Mouse (Mus musculus) cerebellum, postnatal 10 days (tissue): ENCODE results near the gene Klf9.

Experiments
- DNase-seq, 2 experiments: peaks; one replicate each; pipeline ENCODE4 v3.0.0; 2021; ENCODE audit warnings: mixed read lengths in 2 of 2

Gene Klf9

DNA sequence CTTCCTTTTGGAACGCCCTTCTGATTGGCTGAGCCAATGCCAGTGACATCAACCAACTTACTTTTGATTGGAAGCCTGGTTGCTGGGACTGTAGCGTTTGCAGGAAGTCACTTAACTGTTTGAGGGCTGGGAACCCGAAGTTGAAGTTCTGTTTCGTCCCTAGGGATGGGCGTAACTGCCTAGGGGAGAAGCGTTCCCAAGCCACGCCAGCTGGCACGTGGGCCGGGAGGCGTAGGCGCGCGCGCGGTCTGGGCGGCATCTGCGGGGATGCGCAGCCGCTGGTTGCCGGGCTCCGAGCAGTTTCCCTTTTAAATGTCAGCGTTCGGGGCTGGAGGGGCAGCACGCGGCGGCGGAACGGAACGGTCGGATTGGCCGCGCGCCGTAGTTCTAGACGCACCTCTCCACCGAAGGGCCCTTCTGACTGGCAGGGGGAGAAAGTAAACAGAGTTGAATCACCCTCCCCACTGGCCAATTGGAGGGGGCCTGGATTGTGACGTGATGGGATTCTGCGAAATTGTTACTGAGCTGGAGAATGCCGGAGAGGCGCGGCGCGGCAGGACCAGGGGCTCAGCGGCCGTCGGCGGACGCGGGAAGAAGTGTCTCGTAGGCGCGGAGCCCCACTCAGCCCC lies at the start of gene Klf9:
Klf9 (plus strand) TSS at position 538 of the 629 bp plus-strand sequence.
- peak; percentile 97 for DNase-seq

DNA sequence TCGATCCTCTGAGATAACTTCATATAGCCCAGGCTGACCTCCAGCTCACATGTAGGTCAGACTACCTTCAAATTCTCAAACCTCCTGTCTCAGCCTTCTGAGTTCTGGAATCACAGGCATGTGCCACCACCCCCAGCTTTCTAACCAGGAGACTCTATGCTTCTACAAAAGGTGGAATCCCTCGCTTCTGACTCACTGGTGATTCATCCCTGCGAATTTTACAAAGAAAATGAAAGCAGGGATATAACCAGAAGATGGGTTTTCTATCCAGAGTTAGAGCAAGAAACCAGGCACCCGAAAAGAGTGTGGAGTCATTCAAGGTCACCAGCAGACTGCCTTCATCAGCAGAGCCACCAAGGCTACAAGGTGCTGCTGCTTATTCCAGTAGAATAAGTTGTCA lies 49.4 kb upstream of the Klf9 start:
- no peak for DNase-seq

DNA sequence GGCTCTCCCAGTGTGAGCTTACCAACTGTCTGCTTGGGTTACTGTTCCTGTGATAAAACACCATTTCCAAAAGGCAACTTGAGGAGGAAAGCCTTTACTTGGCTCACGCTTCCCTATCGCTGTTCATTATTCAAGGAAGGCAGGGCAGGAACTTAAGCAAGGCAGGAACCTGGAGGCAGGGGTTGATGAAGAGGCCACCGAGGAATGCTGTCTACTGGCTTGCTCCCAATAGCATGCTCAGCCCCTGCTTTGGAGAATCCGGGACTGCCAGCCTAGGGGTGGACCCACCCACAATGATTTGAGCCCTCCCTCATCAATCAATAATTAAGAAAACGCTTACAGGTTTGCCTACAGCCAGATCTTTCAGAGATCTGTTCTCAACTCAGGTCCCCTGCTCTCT lies 47.5 kb upstream of the Klf9 start:
- no peak for DNase-seq

DNA sequence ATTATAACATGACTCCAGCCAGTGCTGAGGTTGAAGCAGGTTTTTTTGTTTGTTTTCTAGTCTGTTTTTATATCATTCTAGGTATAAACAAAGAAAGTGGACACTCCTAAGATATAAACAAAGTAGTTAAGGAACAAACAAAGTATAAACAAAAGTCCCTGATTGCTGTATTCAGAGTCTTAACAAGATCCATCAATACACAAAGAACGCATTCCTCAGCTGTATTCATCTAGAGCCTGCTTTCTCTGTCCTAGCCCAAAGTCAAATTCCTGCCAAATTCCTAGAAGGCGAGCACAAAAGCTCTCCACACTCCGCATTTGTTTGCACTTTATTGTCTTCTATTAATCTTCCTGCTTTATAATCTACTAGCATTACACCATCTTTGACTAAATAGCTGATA lies 46.1 kb upstream of the Klf9 start:
- DNase-seq = no peak

DNA sequence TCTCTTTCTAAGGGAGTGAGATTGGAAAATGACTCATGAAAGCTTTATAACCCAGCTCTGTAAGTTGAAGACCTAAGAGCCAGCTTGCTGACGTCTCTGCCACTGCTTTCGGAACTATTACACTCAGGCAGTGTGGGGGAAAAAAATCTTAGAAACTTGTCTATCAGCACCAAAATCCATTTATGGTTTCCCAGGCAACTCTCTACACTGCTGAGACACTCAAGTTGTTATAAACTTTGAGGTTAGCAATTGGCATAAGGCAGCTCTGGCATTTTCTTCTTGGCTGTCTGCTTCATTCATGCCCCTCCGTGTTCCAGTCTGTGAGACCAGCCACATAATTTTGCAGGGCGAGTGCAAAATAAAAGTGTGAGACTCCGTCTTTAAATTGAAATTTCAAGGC lies 34.2 kb upstream of the Klf9 start:
- DNase-seq = no peak

DNA sequence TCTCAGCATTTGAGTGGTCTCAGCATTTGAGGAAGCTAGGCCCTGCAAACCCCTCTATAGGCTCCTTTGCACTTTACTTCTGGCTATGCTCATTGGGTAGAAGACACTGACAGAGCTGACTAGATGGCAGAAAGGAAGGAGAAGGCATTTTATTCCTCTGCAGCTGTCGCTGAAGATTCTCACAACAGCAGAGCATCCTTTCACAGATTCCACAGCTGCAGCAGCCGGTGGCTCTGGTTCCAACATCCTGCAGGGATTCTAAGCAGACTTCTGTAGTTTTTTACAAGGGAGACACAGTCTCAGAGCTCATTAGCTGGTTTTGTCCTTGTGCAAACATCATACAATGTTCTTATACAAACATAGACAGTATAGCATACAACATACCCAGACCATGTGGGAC lies 33.7 kb upstream of the Klf9 start:
- DNase-seq = no peak

DNA sequence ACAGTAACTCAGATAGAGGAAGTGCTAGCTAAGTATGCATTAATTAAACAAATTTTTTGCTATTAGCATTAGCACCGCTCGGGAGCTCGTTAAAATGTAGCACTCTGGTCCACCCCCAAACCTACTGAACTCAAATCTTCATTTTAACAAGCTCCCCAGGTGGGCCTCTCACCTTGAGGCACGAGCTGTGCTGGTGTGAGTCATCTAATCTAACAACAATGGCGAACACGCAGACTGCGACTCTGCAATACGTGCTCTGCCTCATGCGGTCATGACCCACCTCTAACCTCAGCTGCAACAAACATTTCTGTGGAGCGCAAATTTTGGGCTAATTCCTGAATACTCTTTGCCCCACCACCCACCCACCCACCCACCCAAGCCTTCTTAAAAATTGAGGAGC lies 19.2 kb upstream of the Klf9 start:
- no peak for DNase-seq

DNA sequence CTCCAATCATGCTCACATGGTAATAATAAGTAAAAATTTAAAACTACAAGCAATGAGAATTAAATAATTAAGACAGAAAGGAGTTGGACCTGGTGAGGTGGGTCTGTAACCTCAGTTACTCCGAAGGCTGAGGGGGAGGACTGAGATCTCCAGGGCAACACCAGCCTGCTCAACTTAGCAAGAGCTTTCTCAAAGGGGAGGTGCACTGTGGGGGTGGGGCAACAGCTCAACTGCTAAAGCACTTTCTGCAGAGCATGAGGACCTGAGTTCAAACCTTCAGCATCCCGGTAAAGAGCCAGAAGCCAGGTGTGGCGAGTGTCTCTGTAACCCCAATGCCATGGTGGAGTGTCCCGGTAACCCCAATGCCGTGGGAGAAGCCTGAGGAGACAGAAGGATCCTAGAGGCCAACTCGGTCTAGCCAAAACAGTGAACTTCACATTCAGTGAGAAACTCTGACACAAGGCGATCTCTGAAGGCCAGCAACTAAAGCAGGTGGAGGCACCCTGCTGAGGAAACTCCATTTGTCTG lies 16.9 kb upstream of the Klf9 start:
- DNase-seq = no peak

DNA sequence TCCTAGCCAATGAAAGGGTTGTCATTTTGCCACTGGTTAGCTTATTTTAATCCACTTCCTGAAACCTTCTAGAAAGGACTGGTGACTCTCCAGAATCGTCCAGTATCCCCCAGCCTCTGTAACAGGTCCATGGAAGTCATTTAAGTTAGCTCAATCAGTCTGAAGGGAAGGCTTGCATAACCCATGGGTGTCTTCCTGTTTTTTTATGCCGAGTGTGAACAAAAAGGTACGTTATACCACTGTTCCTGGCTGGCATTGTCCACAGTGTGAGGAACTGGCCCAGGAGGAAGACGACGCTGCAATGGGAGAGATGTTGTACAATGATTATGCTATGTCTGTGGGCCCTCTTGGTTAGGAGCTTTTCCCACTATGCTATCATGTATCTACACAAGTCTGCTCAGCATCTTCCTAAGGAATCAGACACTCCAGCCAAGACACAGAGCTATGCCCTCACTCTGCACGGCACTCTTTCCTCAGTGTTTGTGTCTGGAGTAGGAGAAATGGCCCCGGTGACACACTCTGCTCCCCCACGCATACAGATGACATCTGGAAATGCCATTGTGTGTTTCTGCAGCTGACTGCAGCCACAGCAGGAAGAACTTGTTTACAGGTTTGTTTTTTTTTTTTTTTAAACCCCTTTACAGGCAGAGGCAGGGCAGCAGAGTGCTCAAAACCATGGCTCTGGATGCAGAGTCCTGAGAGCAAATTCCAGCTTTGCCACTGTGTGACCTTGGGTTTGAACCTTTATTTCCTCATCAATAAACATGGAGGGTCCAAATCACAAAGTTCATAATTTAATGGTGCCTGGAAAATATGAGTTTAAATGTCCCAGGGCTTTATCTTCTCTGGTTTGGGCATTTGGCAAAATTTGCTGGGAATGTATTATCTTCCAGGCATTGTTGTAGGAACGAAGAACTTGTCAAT lies 15.5 kb upstream of the Klf9 start:
- no peak for DNase-seq

DNA sequence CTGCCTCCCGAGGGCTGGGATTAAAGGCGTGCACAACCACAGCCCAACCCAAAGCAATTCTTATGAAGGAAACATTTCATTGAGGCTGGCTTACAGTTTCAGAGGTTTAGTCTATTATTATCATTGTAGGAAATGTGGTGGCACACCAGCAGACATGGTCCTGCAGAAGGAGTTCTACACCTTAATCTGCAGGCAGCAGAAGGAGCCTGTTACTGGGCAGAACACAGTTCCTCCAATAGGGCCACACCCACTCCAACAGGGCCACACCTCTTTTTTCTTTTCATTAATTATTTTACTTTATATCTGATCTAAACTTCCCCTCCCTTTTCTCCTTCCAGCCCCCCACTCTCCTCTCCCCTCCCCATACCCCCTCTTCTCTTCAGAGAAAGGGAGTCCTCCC lies 11.1 kb upstream of the Klf9 start:
- DNase-seq = no peak

DNA sequence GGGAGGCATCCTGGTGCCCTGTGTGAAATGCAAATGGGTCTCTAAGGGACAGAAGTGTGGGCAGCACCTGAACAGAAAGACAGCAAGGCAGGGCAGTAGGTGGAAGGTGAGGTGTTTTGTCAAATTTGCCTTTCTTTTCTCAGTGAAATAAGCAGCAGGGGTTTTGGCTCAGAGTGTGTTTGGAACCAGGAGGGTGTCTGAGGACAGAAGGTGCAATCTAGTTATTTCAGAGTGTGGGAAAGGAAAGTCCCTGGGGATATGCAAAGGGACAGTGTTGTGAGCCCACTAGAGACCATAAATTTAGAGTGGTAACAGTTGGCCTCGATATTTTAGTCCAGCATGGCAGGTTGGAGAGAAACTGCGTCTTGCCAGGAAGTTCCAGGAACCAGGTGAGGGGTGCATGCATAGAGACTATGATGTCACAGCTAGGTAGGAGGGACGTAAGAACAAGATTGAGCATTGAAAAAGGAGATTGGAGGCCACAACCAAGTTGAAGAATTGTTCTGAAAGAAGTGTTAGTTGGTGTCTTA lies 8.9 kb upstream of the Klf9 start:
- peak in 1 of 2 experiments; percentile 33 for DNase-seq

DNA sequence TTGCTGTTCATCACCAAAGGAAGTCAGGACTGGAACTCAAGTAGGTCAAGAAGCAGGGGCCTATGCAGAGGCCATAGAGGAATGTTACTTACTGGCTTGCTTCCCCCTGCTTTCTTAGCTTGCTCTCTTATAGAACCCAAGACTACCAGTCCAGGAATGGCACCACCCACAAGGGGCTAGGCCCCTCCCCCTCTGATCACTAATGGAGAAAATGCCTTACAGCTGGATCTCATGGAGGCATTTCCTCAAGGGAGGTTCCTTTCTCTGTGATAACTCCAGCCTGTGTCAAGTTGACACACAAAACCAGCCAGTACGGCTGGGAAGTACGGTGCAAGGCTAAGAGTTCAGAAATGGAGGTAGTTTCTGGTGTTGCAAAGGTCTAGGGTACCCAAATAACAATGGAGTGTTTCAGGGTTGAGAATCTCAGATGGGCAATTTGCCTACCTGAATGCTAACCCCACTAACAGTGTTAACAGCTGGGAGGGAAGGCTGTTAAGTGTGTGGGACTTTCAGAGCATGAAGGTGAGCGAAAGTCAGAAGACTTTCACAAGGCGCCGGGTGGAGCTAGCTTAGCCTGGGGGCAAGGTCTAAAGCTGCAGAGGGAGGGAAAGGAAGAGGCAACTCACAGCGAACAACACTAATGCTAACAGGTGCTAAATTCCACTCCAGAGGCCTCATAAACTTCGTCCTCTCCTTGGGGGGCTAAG lies 8.2 kb upstream of the Klf9 start:
- peak in 1 of 2 experiments; percentile 28 for DNase-seq

DNA sequence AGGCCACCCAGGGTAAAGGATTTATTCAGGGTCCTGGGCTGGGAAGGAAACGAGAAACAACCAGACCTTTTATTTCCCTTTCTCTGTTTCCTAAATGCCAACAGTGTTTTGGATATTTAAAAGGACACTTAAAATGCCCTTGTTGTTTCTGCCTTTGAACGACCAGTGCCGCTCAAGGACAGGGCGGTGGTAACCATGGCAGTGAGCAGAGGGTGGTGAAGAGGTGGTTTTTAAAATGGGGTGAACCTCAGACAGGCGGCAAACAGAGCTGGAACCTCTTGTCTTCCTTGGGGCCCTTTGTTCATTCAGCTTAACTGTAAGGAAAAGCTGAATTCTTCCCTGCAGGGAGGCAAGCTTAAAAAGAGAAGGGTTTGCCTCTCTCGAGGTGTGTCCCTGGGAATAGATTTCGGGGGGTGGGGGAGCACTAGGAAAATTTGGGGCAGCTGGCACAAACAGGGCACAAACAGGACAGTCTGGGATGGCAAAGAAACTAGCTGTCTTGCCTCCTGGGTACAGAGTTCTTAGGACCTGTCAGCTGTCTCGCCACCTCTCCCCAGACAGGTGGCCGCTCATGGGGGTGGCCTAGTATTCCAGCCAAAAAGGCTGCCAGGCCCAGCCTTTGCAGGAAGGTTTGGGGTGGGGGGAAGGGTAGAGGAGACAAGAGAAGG lies 7.5 kb upstream of the Klf9 start:
- DNase-seq = peak in 1 of 2 experiments; percentile 96

DNA sequence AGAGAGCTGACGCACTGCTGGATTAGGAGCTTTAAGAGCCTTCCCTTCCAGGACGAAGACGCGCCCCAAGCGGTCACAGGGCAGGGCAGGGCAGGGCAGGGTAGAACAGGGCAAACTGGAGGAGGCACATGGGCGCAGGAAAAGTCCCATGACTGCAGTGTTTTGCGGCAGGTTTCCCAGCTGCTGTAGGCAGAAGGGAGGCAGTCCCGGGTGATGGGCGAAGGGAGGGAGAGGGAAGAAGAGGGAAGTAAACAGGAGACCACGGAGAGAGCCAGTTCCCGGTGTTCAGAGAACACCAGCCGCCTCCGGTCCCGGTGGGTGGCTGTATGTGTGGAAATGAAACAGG lies 7.0 kb upstream of the Klf9 start:
- peak in 1 of 2 experiments; percentile 94 for DNase-seq

DNA sequence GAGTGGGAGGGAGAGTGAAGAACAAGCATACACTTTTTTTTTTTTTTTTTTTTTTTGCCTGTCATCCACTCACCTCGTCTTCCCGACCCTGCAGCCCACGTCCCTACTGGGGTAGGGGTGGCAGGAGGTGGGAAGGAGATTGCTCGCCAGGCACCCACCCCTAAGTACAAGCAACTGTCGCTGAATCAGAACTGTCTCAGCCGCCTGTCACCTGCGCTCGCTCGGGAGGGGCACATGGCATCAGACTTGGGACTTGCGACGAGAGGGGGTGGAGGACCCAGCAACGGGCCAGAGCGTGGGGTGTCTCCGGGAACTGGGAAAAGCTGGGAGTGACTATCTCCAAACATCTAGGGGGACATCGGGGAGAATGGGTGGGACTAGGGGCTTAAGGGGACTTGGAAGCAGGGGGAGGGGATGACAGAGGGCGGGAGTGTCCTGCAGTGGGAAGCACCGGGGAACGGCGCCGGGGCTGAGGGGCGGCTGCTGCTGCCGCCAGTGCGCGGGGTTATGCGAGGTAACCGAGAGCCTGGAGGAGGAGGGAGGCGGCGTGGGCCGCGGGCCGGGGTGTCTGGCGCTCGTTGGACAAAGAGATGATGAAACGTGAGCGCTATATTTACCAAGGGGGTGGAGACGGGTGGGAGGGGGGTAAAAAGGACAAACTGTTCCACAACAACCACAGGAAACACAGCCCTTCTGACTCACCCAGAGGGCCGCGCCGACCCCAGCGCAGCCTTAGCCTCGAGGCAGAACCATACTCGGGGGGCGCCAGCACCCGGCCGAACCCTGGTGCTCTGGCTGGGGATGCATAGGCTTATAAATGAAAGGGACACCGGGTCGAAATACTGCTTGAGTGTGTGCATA lies 6.4 kb upstream of the Klf9 start:
- peak; percentile 94 to 97 for DNase-seq

DNA sequence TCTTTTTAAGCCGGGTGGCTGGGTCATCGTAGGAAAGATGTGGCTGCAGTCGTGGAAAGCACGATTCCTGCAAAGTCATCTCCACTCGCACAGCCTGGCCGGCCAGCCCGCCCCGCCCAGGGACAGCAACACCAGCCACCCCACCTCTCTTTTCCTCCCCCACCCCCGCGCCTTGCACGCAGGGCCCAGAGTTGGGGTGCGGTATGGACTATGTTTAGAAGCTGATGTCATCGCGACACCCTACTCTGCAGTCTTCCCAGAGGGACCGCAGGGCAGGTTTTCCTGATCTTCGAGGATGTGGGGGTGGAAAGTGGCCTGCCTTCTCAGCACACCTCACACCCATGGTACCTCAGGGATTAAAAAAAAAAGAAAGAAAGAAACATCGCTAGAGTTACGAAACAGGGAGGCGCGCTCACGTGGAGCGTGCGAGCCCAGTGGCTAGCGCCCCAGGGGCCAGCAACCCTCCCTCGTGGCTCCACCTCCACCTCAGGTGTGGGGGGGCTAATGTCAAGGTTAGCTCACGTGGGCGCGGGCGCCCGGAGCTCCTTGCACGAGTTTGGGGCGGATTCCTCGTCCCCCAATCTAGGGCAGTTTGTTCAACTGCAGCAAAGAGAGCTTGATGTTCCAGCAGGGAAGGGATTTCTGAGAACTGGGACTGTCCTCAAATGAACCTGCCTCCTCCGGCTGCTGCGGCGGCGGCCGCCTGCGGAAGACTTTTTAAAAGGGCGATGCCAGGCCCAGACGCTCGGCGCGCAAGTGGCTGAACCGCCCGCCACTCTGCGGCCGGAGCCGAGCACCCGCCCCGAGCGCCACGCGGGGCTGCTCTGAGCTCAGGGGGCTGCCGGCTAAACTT lies 5.5 kb upstream of the Klf9 start:
- DNase-seq = peak; percentile 93 to 94

DNA sequence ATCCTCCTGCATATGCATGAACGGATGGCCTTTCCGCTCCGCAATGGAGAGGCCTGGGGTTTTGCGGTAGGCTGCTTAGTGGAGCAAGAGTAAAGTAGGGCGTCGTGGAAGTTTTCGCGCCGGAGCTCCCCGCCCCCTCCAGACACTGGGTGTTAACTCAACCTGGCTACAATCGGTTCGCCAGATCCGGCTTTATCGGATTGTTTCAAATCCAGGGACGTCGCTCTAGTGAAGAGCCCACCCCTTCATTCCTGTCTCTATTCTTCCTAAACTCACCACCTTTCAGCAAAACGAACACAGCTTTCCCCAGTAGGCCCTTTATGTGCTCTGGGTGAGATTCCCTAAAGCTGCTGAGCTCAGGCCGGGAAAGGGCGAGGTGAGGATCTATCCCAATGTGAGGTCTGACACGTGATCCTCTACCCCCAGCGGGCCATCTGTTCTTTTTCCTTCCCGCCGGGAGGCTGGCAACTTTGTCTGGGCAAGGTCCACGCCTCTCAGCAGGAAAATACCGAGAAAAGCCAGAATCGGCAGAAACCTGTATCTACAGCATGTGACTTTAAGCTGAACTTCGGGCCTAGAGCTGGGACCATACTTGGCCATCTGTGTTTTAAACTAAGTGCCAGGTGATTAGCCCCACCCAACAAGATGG lies 4.7 kb upstream of the Klf9 start:
- DNase-seq = peak; percentile 98

DNA sequence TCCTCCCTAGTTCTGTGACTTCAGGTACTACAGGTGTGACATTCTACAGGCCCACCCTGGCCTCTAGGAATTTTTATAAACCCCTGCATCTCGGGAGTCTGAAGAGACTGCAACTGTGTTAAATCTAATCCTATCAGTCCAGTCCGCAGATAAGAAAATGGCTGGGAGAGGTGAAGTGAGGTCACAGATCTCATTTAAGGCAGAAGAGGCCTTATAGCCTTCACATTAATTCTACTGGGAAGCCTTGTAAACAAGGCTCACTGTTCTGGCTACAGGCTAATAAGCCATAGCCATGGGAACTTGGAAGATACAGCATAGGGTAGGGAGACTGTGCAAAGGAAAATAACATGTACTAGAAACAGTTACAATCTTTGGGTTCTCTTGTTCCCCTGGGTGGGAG lies 3.7 kb upstream of the Klf9 start:
- peak in 1 of 2 experiments; percentile 37 for DNase-seq

DNA sequence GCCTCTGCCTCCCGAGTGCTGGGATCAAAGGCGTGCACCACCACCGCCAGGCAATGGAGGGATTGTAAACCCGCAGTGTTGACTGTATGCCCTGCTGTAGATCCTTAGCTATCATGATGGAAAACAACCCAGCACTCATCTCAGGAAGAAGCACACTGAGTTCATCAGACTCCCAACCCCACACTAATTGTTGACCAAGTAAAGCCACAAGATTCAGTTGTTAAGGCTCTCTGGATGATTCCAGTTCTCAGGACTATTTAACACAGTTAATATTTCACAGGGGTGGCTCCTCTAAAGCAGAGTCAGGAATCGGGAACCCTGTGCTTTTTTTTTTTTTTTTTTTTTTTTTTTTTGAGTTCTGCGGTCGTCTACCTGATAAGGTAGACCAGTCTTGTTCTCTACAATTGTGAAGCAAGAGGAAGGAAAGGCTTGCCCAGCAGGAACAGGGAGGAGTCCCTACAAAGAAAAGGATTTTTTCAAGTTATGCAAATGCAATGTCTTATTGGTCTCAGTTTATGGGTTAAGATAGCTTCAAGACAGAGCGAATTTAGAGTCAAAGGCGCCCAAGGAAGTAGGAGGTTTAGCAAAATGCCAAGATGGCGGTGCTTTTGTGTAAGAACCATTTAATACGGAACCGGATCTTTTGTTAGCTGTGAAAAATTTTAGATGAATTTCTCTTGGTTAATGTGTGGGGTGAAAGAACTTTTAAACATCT lies 1.1 kb upstream of the Klf9 start:
- peak in 1 of 2 experiments; percentile 60 for DNase-seq
